Mouse (Mus musculus) B cell, adult 62 days (primary cell): ENCODE data around the gene Xpa. TPM values are rescaled to one million over a fixed set of nuclear protein-coding genes. Genes with fewer than 3 reads are reported as not detected.

Experiments
- total RNA-seq: library from RNA; stranded (reverse); gene quantifications from 4 replicates; pipeline ENCODE4 v1.2.4, GENCODE M21; 2023

The Xpa gene
- total RNA-seq: 18.6 to 23.0 TPM (median 22.2 TPM) in 4 replicates

GRCm38 (mm10) chr4:46195781-46196487 is at the start of gene Xpa:
TSS of gene Xpa (minus strand) at chr4:46196311.

GRCm38 (mm10) chr4:46138287-46139222 is 57.6 kb downstream of the Xpa start, which contains the start of the genes Ncbp1 and Tstd2:
TSS of gene Ncbp1 (plus strand) at chr4:46138613.
TSS of gene Tstd2 (minus strand) at chr4:46138694.

Other genes starting within 250 kb of the Xpa start
- gene Tdrd7, start 231.0 kb downstream of the Xpa start, total RNA-seq: 16.2 to 18.5 TPM (median 17.6 TPM) in 4 replicates
- gene Tmod1, start 157.4 kb downstream of the Xpa start, total RNA-seq: not detected in 4 replicates
- gene Ncbp1, start 57.7 kb downstream of the Xpa start, total RNA-seq: 44.4 to 48.5 TPM (median 45.9 TPM) in 4 replicates
- 24.3 to 33.3 TPM (median 30.2 TPM) in 4 replicates for gene Tstd2, start 57.6 kb downstream of the Xpa start, total RNA-seq
- gene Foxe1, start 147.3 kb upstream of the Xpa start, total RNA-seq: 0.19 TPM in 1 of 4 replicates, not detected in the others
- 21.2 to 26.3 TPM (median 24.4 TPM) in 4 replicates for gene Trmo, start 193.1 kb upstream of the Xpa start, total RNA-seq
- gene Hemgn, start 217.2 kb upstream of the Xpa start, total RNA-seq: 1.0 to 1.6 TPM (median 1.4 TPM) in 4 replicates